Comparison of ENCODE assay signal across 9 mouse cellular contexts in genomic region chr6:87513046-87513767, GRCm38 (mm10). TPM values are rescaled to one million over a fixed set of nuclear protein-coding genes. Genes with fewer than 3 reads are reported as not detected.
DNase-seq lines count a peak whose midpoint lies in the region; ATAC-seq and TF ChIP-seq lines count a peak whose summit lies in the region.
"Had no signal": no experiment of that assay in that cellular context is flagged by ENCODE, and none has a peak within 500 bp of the region (broad histone marks: within the 10 kb centered on the region; RNA-seq: fewer than 3 reads in every experiment).

No protein-coding gene starts in this region.

- peak; percentile 72; the same call in 1 of the 2 replicates for TF ChIP-seq CTCF in testis, adult 2 months (IDR thresholded peaks at IDR 0.05; ENCODE audit: control insufficient read depth, insufficient read depth, insufficient replicate concordance, low read depth, low read length)

- H3K4me3 ChIP-seq in intestine, embryonic 14.5 days (ENCODE audit: low read depth, low read length): no peak overlapping the region
- no peak overlapping the region for H3K4me3 ChIP-seq in intestine, embryonic 16.5 days (ENCODE audit: low read length)
- no peak overlapping the region for H3K4me3 ChIP-seq in testis, adult 2 months (ENCODE audit: control insufficient read depth, low read depth, low read length)
- H3K4me3 ChIP-seq: midbrain, embryonic 12.5 days had no signal

- no peaks in the 10 kb centered on the region for H3K9me3 ChIP-seq in intestine, embryonic 14.5 days (ENCODE audit: control insufficient read depth, low read length)
- no peaks in the 10 kb centered on the region for H3K9me3 ChIP-seq in intestine, embryonic 16.5 days (ENCODE audit: control insufficient read depth, low read length)
- H3K9me3 ChIP-seq: midbrain, embryonic 12.5 days had no signal

- ATAC-seq in intestine, embryonic 14.5 days (replicated peaks; ENCODE audit: low FRiP score, low TSS enrichment, low read depth): 0 out of 2 replicates have a peak, but pooled peaks have one; percentile 55
- ATAC-seq in intestine, embryonic 16.5 days: no peak

- DNase-seq in intestine, embryonic 14.5 days (ENCODE audit: low spot score): peak; percentile 85
- DNase-seq in adrenal gland, adult 8-10 months: peak; percentile 25
- peak; percentile 79 for DNase-seq in embryo, embryonic 10.5 days (ENCODE audit: low spot score)
- DNase-seq in heart, postnatal 4 days: peak; percentile 86
- peak; percentile 45 for DNase-seq in left cerebral cortex, adult 11 months (ENCODE audit: low spot score)
- peak; percentile 63 for DNase-seq in mesoderm, embryonic 11.5 days (ENCODE audit: low read depth, low spot score)

- WGBS in intestine, embryonic 14.5 days: 70% methylated on average over 12 of the region's 12 CpGs
- WGBS in intestine, embryonic 16.5 days: 72% methylated on average over 12 of the region's 12 CpGs

- H3K4me1 ChIP-seq in intestine, embryonic 14.5 days (replicated peaks; ENCODE audit: control insufficient read depth, insufficient read depth, low read length): no peaks in the 10 kb centered on the region; the same call in none of the 2 replicates
- H3K4me1 ChIP-seq in intestine, embryonic 16.5 days (ENCODE audit: control insufficient read depth, insufficient read depth, low read length): no peaks in the 10 kb centered on the region
- no peaks in the 10 kb centered on the region for H3K4me1 ChIP-seq in testis, adult 2 months (ENCODE audit: control insufficient read depth, insufficient read depth, low read length)
- H3K4me1 ChIP-seq: midbrain, embryonic 12.5 days had no signal

- no peak overlapping the region for H3K4me2 ChIP-seq in intestine, embryonic 14.5 days (ENCODE audit: low read length)
- no peak overlapping the region for H3K4me2 ChIP-seq in intestine, embryonic 16.5 days (ENCODE audit: low read depth, low read length)
- H3K4me2 ChIP-seq: midbrain, embryonic 12.5 days had no signal

- H3K27me3 ChIP-seq in intestine, embryonic 14.5 days (replicated peaks; ENCODE audit: control insufficient read depth, insufficient read depth, low read length): no peaks in the 10 kb centered on the region
- H3K27me3 ChIP-seq in intestine, embryonic 16.5 days (replicated peaks; ENCODE audit: control insufficient read depth, insufficient read depth, low read length): no peaks in the 10 kb centered on the region
- H3K27me3 ChIP-seq in testis, adult 2 months (ENCODE audit: control insufficient read depth, insufficient read depth, low read length): no peaks in the 10 kb centered on the region
- H3K27me3 ChIP-seq: midbrain, embryonic 12.5 days had no signal

- no peak overlapping the region for H3K27ac ChIP-seq in intestine, embryonic 14.5 days (ENCODE audit: low read depth)
- H3K27ac ChIP-seq in intestine, embryonic 16.5 days (ENCODE audit: low read length): no peak overlapping the region
- H3K27ac ChIP-seq in testis, adult 2 months (ENCODE audit: control insufficient read depth, insufficient read depth, low read depth, low read length): no peak overlapping the region
- H3K27ac ChIP-seq: midbrain, embryonic 12.5 days had no signal

- no peak overlapping the region for H3K9ac ChIP-seq in intestine, embryonic 14.5 days (ENCODE audit: low read length)
- H3K9ac ChIP-seq in intestine, embryonic 16.5 days (ENCODE audit: low read depth, low read length): no peak overlapping the region
- H3K9ac ChIP-seq: midbrain, embryonic 12.5 days had no signal

- TF ChIP-seq POLR2A in testis, adult 2 months (IDR thresholded peaks at IDR 0.05; ENCODE audit: control insufficient read depth, low read depth, low read length): no peak

- H3K36me3 ChIP-seq in intestine, embryonic 14.5 days (ENCODE audit: control insufficient read depth, insufficient read depth, low read length): no peaks in the 10 kb centered on the region
- H3K36me3 ChIP-seq in intestine, embryonic 16.5 days (ENCODE audit: control insufficient read depth, insufficient read depth, low read length): no peaks in the 10 kb centered on the region
- no peaks in the 10 kb centered on the region for H3K36me3 ChIP-seq in testis, adult 2 months (ENCODE audit: control insufficient read depth, insufficient read depth, low read length)
- H3K36me3 ChIP-seq: midbrain, embryonic 12.5 days had no signal

RNA-seq across cellular contexts. Expression of gene Arhgap25, which starts 19.9 kb away (rescaled TPM):
- polyA plus RNA-seq in intestine, embryonic 14.5 days (2014; fragmentation: Nextera tagmentation; extraction: Ambion mirVana): 2.7 and 3.0 TPM in 2 replicates
- 3.4 and 4.2 TPM in 2 replicates for polyA plus RNA-seq in intestine, embryonic 16.5 days (2015; fragmentation: Nextera tagmentation; extraction: Ambion mirVana)
- 1 to 10 TPM; 2.6 to 7.4 (median 5.1) TPM for total RNA-seq in adrenal gland, adult 8-10 months (2022)
- 1 to 10 TPM; 5.2 to 6.1 TPM for total RNA-seq in heart, postnatal 4 days (2021)
- polyA plus RNA-seq in testis, adult 2 months (2012; rRNA removed): 0.08 and 0.14 TPM in 2 replicates

Comparison
In these comparisons a context has a peak if more than half of its experiments do, and no peak if none do; other contexts are left out.
1. DNase-seq: peak in every context shown above with its lines; median percentile 86 in heart, postnatal 4 days; 85 in intestine, embryonic 14.5 days; 79 in embryo, embryonic 10.5 days; 63 in mesoderm, embryonic 11.5 days; 45 in left cerebral cortex, adult 11 months; 25 in adrenal gland, adult 8-10 months.